Mouse (Mus musculus) skeletal muscle tissue, adult 2 months (tissue): Measurements from ENCODE around the gene Zfp523.

Experiments
- DNase-seq: peaks from one replicate; pipeline ENCODE4 v3.0.0-alpha.2; 2012; ENCODE audit warnings: low read depth, low spot score

Zfp523 gene

DNA sequence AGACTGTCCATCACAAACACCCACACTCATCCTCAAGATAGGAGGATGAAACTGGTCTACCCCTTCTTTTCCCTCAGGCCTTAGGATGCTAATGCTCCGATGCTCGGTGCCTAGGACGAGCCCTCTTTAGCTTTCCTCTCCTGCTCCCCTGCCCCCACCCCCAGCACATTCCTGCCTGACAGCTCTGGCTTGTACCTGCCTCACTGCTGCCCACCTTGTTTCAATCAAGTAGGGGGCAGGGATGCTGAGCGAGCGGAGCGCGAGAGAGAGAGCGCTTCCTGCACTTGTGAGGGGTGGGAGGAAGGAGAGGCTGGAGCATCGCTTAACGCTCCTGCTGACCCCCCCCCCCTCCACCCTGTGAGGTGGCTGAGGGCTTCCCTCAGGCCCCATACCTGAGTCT is 16.6 kb upstream of the Zfp523 start:
- no peak for DNase-seq

DNA sequence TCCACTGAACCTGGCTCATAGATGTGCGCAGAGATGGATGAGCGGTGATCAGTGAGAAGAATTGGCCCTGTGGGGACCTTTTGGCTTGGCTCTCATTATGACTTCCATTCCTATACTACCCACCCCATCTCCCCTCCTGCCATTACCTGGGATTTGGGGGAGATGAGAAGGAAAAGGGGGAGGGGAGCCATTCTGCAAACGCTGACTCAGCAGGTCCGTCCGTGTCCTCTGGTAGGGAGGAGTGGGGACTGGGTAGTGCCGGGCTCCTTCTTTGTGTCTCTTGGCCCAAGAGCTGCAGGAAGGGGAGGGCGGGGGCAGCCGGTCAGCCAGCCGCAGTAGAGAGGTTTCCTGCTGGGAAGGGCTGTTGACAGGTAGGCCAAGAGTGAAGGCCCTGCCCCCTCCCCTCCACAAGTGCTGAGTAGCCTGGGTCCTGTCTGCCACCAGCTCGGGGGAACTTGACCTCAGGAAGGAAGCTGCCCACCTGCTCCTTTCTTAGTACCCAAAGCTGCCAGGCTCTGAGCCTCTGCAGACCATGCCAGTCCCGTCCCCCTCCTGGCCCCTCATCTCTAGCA is 15.5 kb upstream of the Zfp523 start:
- DNase-seq = no peak

DNA sequence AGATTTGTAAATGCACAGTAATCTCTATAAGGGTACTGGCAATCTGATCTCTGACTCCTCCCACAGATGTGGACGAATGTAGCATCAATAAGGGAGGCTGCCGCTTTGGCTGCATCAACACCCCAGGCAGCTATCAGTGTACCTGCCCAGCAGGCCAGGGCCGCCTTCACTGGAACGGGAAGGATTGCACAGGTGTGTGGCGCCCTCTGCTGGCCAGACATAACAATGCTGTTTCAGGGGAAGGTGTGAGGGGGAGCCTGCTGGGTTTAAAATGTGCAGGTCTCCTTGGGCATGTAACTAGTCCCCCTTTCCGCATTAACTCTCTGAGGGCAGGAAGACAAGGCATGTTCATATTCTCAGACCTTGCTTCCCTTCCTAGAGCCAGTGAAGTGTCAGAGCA is 13.3 kb upstream of the Zfp523 start:
- DNase-seq = peak; percentile 68

DNA sequence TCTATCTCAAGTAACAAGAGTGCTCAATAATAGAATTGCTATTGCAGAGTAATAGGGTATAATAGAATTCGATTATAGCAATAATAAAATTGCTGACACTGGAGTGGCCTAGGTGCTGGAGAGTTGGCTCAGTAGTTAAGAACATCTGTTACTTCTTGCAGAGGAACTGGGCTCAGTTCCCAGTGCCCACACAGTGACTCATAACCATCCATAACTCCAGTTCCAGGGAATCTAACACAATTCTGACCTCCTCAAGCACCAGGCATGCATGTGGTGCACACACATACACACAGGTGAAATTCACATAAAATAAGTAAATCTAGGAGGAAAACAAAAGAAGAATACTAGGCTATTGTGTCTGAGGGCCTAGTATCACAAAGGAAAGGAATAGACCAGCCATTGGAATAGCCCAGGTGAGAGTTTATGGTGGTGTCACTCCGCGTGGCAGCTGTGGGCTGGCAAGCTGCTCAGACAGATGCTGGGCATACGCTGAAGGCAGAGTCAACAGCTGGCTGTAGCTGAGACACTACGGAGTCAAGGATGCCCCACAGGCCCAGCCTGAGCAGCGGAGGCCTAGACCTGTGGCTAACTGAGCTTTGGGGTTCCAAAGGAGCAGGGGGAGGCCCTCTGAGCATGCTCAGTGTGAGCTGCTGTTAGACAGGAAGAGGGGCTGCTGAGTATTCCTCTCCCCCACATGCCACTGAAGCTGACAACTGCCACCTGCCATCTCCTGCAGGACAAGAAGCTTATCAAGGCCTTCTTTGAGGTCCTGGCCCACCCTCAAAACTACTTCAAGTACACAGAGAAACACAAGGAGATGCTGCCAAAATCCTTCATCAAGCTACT is 6.2 kb upstream of the Zfp523 start:
- no peak for DNase-seq

DNA sequence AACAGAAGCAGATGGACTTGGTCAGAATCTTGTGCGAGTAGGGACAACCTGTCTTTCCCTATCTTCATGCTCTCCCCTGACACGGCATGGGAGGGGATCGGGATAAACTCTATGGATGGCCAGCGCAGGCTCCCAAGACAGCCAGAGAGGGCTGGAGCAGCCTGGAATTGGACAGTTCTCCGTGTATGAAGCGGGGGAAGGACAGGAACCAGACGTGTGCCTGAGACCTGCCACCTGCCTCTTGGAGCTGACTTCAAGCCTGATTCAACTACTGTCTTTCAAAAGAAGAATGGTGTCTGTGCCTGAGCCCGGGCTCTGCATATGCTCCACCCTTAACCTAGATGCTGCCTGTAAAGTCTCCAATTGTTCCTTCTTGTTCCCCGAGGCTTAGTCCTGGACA is 4.2 kb upstream of the Zfp523 start:
- no peak for DNase-seq

DNA sequence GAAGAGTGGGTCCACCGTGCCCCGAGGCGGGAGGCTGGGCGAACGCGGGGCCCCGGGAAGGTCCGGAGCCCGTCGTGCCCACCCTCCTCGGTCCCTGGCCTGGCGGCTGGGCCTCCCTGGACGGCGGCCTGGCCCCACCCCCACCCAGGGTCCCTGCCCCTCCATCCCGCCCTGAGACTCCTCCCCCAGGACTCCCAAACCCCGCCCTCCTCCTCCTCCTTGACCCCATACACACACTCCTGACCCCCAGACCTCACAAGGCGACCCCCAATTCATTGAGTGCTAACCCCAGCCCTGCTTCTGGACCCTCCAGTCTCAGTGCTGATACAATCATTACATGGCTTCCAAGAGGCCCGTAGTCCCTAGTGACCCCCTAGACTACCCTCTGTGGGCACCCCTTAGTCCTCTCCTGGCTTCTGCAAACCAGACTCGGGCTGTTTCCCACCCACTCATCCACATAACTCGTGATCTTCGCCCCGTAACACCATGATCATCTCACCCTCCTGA is 664 bp downstream of the Zfp523 start:
- DNase-seq = peak; percentile 50

DNA sequence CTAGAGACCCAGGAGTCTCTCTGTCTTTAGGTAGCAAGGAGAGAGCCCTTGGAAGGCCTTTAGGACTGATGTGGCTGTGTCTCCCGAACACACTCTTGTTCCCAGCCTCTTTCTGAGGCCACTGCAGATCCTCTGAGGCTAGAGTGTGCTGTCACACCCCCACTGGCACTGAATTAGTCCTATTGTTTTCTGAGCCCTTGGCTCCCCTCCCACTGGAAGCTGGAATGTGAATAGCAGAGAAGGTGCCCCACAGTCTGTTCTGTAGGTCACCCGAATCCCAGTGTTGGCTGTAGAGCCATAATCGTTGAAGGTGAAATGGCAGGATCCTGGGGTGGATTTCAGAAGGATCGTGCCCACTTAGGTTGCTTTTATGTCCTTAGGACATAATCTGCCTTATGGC is 3.4 kb downstream of the Zfp523 start:
- DNase-seq = no peak

DNA sequence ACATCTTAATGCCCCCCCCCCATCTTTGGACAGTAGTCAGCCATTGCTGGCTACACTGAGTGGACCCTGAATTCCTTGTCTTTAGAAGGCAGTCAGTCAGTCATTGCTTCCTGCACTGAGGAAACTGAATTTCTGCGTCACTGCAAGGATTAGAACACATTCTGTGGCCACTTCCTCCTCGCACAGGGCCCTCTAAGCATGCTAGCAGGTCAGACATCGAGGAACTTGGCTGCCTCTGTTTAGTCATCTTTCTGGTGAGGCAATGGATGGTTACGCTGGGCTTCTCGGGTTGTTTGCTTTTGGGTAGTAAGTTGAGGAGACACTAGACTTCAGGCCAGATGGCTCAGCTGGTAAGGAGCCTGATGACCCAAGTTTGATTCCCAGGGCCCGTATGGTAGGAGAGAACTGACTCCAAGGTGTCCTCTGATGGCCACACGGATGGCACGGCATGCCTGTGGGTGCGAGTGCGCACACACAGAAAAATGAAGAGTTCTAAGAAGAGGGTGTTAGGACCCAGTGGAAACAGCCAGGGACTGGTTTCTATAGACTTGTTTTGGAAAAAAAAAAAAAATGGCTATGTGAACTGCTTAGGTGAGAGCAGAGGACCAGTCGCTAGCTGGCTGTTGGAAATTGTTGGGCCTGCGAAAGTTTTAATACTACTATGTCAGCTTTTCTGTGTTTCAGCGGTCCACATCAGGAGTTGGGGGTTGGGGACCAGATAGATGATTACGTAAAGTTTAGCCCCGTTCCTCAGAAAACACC is 4.0 kb downstream of the Zfp523 start:
- no peak for DNase-seq

DNA sequence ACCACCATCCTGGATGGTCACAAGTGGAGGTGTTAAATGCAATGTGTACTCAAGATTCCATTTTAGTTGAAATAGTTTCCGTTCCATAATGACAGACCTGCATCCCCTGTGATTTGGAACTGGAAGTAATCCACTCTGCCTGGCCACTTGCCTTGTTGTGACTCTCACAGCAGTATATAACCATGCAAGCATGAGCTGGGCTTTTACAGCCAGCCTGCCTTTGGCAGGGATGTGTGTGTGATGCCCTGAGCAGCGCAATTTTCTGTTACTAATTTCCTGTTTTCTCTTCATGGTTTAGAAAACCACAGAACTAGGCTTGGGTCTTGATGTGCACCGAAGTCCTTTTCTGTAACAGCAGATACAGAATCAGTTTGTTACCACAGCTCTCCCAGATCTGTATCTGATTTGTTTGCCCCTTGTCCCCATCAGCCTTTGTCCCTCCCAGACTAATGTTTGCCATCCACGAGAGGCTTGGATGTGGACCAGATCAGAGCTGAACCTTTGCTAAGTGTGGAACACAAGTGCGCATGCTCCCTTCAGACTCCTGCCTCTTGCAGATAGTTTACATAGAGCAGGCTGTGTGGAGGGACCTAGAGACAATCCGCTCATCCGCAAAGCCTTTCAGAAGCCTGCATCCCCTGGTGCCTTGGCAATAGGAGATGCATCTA is 8.2 kb downstream of the Zfp523 start:
- no peak for DNase-seq

DNA sequence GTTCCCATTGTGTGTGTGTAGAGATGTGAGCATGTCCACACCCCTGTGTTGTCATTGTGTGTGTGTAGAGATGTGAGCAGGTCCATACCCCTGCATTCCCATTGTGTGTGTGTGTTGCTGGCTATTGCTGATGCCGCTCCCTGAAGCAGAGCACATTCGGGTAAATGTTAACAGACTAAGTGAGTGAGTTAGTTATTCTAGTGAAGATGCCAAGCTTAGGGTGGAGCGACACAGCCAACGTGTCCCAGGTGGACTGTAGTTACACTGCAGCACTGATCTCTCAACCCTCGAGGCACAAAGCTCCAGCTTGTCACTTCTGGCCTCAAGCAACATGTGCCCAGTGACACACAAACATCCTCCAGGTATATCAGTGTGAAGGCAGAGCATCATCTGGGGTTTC is 11.4 kb downstream of the Zfp523 start:
- DNase-seq = no peak

DNA sequence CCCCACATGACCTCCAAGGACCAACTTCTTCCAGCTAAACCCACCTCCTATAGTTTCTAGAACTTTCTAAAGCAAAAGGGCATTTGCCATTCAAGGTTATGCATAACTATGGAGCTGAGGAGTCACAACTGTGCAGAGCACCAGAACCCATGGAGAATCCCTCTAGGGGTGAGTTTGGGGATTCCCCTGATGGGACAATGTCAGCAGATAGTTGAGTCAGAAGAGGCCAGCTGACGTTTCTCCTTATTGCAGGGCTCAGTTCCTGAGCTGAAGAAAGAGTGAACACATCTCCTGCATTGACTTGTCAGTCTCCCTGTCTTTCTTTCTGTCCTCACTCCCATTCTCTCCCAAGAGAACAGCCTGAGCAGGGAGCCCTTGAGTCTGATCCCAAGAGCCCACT is 15.8 kb downstream of the Zfp523 start:
- no peak for DNase-seq

DNA sequence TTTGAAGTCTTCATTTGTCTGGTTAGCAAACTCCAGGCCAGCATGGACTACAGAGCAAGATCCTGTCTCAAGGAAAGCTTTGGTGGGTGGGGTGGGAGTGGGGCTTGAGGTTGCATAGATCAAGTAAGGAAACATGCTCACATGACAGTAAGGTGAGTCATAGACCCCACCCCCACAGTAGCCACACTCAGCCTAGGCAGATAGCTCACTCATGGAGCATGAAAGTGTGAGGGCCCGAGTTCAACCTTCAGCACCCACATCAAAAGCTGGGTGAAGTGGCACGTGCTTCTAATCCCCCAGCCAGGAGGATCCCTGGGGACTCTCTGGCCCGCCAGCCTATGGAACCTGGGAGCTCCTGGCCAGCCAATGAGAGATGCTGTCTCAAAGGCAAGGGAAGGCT is 16.6 kb downstream of the Zfp523 start:
- DNase-seq = no peak

DNA sequence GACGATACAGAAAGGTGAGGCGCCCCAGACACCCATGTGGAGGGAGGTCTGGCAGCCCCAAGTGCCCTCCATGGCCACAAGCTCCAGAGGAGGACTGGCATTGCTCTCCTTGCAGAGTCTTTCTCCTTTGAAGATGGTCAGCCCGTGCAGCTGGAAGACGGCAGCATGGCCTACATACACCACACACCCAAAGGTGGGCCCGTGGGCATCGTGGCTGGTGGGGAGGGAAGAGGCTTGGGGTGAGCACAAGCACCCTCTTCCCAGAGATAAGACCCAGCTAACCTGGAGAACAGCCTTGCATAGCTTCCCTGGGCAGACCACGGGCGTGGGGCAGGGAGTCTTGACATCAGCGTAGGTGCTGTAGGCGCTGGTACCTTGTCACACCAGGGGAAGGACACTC is 18.1 kb downstream of the Zfp523 start:
- DNase-seq = no peak

DNA sequence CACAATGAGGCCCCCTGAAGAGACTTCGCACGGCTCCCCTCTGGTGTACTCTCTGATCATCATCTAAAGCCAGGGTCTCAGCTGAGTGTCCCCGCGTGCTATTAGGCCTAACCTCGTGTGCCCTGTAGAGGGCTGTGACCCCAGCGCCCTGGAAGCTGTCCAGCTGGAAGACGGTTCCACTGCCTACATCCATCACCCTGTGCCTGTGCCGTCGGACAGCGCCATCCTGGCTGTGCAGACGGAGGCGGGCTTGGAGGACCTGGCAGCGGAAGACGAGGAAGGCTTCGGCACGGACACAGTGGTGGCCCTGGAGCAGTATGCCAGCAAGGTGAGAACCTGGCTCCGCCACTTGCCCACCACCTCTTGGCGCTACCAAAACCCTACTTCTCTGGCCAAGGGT is 20.7 kb downstream of the Zfp523 start:
- no peak for DNase-seq

DNA sequence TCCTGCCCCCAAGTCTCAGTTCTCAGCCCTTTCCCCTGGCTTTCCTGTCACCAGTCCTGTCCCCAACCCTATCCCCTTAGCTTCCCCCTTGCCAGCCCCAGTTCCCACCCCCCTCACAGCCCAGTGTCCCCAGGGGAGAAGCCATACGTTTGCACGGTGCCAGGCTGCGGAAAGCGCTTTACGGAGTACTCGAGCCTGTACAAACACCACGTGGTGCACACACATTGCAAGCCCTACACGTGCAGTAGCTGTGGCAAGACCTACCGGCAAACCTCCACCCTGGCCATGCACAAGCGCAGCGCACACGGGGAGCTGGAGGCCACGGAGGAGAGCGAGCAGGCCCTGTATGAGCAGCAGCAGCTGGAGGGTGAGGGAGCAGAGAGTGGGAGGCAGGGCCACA is 25.1 kb downstream of the Zfp523 start:
- DNase-seq = no peak

DNA sequence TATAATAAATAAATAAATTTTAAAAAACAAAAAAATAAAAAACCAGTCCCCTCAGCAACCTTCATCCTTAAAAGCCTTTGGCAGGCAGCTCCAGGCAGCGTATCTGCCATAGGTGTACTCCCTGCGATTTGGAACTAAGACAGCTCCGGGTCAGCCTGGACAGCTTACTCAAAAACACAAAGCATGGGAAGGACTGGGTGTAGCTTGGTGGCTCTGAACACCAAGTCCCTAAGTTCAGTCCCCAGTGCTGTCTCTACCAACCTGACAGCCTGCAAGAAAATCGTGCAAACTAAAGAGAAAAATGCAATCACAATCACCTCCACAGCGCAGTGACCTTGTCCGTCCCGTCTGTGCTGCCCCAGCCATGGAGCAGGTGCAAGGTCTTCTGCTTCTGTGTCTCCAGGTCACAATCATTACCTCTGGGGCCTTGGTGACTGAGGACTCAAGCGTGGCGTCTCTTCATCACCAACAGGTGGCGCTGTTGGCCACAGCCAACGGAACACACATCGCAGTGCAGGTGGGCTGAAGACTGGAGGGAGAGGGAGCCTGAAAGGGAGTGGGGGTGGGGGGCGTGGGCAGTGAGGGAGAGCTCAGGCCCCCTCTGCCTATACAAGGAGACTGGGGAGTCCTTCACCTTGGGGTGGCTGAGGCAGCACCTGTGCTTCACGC is 27.3 kb downstream of the Zfp523 start:
- peak; percentile 44 for DNase-seq

DNA sequence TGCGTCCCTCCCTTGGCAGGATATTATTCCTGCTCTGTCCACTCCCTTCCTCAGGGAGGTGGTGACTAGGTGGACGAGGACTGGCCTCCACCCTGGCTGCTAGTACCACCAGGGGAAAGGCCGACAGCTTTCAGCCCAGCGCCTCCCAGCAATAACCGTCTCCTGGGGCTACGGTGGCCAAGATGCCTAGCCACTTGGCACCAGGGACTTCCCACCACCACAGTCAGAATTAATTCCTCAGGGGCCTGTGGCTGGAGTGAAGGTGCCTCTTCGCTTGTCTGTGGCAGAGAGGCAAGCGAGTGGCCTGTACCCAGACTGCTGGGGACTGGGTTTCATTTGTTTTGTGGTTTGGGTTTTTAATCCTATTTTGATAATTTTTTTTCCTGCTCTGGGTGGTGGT is 28.5 kb downstream of the Zfp523 start:
- DNase-seq = no peak

DNA sequence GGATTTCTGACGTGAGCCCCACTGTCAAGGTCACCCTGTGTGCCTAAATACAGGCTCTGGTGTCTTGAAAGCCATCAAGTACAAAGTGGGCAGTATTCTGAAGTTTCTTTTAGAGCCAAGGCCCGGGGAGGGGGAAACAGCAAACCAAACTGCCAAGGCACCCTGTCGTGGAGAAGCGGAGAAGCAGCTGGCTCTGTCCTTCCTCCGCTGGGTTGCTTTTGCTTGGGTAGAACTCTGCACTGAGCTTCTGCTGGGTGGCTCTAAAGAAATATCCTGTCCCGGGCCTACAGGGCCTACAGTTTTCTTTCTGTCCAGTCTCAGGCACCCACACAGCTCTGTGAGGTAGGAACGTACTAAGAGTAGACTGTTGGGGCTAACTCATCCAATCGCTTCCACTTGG is 30.2 kb downstream of the Zfp523 start:
- no peak for DNase-seq

DNA sequence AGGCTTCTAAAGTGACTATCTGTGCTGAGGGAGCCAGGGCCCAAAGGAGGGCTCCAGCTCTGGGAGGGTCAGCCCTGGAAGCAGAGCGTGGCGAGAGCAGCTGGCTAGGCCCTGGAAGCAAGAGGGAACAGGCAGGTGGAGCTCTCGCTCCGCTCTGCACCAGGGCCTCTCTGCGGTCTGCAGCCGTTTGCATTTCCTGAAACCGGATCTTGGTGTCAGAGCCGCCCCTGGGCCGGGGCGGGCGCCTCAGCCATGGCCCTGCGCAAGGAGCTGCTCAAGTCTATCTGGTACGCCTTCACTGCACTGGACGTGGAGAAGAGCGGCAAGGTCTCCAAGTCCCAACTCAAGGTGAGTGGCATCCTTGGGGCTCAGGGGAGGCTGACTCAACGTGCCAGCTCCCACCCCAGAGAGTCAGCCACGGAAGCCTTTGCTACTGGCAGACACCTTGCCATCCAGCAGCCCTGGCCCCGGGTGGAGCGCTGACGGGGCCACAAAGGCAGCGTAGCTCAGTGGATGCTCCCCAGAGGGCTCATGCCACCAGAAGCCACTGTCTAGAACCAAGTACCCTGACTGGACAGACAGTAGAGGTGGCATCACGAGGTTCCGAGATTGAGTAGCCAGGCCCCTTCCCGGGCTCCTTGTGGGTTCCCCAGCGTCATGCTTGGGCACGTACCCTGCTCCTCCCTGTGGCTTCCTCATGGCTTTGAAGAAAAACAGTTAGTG is 30.8 kb downstream of the Zfp523 start, which contains the start of gene Def6:
Gene Def6, plus strand, starts transcription at position 188 of the 723 bp plus-strand sequence.
- DNase-seq = peak; percentile 87

DNA sequence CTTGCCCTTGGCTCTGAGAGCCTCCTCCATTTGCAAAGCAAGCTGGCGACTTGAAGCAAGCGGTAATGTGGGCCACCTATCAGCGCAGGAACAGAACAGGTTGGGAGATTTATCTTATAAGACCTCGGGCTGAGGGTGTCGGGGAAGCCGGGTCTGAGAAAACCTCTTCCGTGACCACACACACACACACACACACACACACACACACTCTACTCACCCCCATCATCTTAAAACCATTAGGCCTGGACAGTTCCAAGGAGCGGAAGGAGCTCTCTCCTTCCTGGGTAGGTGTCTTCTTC is 31.3 kb downstream of the Zfp523 start:
- DNase-seq = no peak
